Mouse (Mus musculus) cerebellum, postnatal 10 days (tissue): ENCODE measurements at regions not wholly inside any gene's neighbourhood (a gene's known extent, or its start where the extent isn't known, plus 50 kb on each side); places are given as distances from the start of the nearest gene placed in this dataset.

Source experiments
- DNase-seq, 2 experiments: peaks; one replicate each; pipeline ENCODE4 v3.0.0; 2021; ENCODE audit warnings: mixed read lengths in 2 of 2

GRCm38 (mm10) chr4:69971721-69972120 is 438.5 kb downstream of the Cdk5rap2 start:
- DNase-seq, result peak in 1 of 2 experiments; percentile 8

DNA sequence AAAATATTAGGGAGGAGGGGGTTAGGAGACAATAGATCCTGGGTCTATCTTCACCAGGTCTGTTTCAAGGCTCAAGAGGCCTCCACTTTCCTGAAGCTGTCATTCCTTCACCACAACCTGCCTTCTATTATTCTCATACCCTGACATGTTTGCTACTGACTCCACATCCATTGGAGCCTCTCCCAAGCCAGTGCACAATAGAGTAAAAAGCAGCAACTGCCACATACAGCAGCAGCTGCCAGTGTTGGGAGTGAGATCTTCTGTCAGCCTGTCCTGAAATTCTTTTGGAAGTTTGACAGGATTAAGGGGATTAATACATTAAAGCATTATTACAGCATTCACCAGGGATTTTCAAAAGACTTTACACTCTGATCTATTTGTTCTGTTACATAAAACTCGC is 441.8 kb downstream of the Cdk5rap2 start:
- DNase-seq, result no peak
